Mouse (Mus musculus) T-cell, adult 66 days (primary cell): Measurements from ENCODE around the gene Mapk12. TPM values are rescaled to one million over a fixed set of nuclear protein-coding genes. Genes with fewer than 3 reads are reported as not detected.

Experiments used
- total RNA-seq, 2 experiments: library from RNA; stranded (reverse); gene quantifications; 3 replicates in 1 of 2; 4 replicates in 1 of 2; pipeline ENCODE4 v1.2.4; 2023

The Mapk12 gene
- total RNA-seq, result 1 to 10 TPM; 1.9 to 2.6 TPM

DNA sequence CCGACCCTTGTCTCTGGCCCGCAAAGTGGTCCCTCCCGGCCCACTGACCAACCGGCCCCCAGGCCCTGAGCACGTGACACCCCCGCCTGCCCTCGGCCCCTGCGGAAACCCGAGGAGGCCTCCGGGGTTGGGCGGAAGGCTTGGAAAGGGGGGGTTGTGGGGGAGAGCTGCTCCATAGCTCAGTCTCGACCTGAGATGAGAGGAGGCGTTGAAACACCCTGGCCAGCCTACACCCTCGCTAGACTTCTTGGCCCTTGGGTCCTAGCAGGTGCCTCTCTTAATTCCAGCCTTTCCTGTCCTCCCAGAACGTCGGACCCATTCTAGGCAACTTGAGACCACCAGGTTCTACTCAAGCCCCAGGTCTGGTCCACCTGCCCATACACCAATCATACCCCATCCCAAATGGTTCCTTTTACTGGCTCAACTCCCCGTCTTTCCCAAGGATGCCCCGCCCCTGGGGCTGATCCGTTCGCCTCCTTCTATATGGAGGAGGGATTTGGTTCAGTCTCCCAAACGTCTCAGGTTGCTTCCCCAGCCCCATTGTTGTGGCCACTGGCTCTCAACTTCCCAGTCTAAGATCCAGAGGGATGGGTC is at the start of gene Mapk12:
TSS of gene Mapk12 (minus strand) at position 45 of the 594 bp plus-strand sequence.

DNA sequence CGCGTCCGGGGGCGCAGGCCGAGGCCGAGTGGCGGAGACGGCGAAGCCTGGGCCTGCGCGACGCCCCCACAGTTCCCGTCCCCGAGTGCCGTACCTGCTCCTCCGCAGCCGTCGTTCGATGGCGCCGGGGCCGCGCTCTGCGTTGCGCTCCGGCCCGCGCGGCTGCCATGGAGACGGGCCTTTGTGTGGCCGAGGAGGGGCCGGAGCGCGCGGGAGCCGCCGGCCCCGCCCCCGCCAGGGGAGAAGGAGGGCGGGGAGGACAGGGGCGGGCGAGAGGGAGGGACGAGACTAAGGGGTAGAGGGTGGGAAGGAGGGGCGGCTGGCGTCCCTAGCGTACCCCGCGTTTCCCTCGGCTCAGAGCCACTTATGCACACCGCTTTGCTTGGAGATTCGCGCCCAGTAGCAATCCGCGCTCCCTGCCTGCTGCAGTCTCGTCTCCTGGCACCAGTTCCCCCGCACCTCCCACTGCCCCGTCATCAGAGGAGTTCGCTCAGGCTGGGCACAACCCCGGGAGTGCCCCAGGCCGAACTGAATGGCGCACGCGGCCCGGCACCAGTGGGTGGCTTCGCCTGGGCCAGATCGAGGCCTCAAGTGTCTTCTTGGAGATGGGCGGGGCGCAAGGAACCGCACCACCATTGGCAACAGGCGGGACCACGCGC is 40.2 kb upstream of the Mapk12 start, which contains the start of gene Plxnb2:
TSS of gene Plxnb2 (minus strand) at position 218 of the 659 bp plus-strand sequence.

DNA sequence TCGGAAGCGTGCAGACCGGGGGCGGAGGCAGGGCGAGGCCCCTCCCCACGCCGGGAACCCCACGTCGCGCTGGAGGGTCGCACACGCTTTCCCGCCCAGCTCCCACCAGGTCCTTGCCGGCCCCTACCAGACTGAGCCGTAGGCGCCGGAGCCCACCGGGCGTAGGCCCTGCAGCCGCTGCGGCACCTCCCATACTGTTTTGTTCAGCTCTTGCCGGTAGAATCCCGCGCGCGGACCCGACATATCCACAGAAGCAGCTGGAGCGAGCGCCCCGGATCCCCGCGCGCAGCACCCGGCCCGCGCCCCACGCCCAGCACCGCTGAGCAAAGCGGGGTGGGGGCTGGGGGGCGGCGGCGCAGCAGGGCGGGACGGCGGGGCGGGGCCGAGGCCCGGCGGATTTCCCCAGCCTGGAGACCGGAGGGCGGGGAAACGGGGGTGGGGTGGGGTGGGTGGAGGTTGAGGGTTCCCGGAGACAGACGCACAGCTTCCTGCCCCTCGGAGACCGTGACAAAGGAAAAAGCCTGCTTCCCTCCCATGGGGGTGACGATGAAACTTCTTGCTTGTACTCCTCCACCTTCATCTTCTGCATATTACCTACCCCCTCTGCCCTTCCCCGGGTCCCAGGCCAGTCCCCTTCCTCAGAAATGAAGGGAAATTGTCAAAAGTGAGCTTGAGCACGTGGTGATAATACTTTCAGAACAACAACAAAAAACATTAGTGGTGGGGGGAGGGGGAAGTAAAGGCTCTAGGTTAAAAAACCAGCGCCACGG is 9.0 kb upstream of the Mapk12 start, which contains the start of gene Mapk11:
TSS of gene Mapk11 (minus strand) at position 358 of the 770 bp plus-strand sequence.

DNA sequence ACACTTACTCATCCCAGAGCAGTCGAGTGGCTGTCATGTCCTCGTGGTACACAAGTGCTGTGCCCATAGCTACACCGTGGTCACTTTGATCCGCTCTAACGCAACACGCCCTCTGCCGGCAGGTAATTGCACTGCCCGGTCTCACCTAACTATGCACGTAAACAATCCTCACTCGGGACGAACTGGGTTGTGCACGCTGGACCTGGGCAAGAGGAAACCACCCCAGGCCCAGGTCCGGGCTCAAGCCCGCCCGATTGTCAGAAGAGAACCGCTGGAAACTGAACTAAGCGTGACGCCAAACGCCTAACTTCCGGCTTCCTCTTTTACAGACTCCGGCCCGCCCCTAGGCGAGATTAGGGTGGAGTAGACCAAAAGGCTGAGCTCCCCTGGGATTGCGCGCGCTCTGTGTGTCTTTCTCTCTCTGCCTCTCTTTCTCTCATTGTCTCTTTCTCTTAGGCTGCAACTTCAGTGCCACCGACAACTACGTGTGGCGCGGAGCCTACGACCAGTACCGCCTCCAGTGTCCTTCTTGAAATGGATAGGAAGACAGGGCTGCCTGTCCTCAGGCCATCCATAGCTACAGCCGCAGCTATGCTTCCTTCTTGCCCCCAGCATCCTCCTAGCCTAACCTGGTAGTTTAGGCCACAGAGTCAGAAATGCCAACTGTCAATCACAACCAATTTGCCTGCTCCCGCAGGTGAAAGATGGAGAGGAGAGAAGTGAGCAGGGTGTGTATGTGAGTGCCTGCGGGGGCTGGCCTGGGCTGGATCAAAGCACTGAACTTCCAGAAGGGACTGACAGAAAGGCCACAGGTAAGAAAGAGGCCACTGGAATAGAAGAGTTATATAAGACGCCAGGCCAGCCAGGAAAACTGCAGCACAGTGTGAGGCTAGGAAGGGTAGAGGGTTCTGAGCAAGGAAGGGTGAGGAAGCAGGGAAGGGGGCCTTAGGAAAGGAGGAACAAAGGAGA is 11.8 kb downstream of the Mapk12 start, which contains the start of gene Hdac10:
TSS of gene Hdac10 (minus strand) at position 319 of the 969 bp plus-strand sequence.

DNA sequence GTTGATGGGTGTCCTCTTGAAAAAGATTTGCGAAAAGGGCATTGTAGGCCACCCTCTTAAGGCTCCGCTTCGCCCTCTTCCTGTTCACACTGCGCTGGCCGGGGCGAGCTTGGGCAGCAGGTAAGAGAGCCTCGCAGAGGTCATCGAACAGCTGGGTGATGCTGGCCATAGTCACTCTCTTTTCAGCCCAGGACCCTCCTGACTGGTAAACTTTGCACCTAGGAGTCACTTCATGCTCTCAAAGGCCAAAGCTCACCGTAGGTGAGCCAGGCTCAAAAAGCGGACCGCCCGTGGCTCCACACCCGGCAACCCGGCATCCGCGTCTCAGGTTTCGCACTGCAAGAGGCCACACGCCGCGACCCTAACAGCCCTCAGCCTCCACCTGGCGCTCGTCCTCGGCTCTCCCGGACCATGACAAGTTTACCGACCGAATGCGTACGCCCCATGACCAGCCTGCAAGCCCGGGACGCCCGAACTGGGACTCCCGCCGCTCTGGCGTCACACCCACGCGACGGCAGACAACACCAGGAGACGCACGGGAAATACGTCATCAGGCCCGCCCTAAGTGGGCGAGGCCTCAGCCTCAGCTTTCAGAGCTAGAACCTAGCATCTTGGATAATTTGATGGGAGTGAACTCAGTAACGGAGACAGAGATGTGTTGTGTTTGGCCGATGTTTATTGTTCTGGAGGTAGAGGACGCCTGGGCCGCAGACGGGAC is 17.7 kb downstream of the Mapk12 start, which contains the start of gene Tubgcp6:
TSS of gene Tubgcp6 (minus strand) at position 464 of the 718 bp plus-strand sequence.

DNA sequence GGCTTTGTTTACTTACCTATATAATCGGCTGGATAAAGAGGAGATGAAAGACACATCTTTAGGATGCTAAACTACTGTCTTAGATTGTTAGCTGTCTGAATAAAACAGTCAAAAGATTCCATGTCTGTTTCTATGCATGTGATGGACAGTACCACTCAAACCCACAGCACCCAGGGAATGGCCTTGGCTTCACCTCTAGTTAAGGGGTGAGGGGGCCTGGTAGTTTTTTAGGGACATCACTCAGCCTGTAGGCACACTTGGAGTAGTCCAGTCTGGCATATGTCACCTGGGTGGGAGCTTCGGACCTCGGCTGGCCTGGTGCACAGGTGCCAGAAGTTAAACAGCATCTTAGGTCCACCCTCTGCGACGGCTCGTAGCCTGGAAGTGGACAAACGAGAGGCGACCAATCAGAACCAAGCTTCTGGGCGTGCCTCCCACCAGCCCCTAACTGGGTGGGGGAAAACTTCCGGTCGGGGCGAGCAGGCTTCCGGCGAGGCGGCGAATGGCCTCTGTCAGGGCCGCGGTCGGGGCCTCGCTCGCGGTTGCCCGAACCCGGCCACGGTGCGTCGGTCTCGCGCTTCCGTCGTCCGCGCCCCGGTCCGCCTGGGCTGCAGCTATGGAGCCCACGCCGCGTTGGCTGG is 51.8 kb downstream of the Mapk12 start, which contains the start of gene Selenoo:
TSS of gene Selenoo (plus strand) at position 478 of the 641 bp plus-strand sequence.

Other genes starting within 250 kb of the Mapk12 start
- gene Ttll8, start 186.3 kb downstream of the Mapk12 start, total RNA-seq, result not detected
- not detected for gene Mlc1, start 161.7 kb downstream of the Mapk12 start, total RNA-seq
- gene Mov10l1, start 157.8 kb downstream of the Mapk12 start, total RNA-seq, result not detected
- not detected for gene Panx2, start 81.0 kb downstream of the Mapk12 start, total RNA-seq
- 10 to 100 TPM; 49.9 to 50.7 TPM for gene Trabd, start 65.6 kb downstream of the Mapk12 start, total RNA-seq
- gene Selenoo, start 51.6 kb downstream of the Mapk12 start, total RNA-seq, result 10 to 100 TPM; 25.4 to 26.9 TPM
- 10 to 100 TPM; 39.6 to 44.1 TPM for gene Tubgcp6, start 17.6 kb downstream of the Mapk12 start, total RNA-seq
- gene Hdac10, start 12.0 kb downstream of the Mapk12 start, total RNA-seq, result 10 to 100 TPM; 23.1 to 23.6 TPM
- 10 to 100 TPM; 20.9 to 25.3 TPM for gene Mapk11, start 8.9 kb upstream of the Mapk12 start, total RNA-seq
- 1 to 10 TPM; 1.5 to 2.3 TPM for gene Plxnb2, start 40.1 kb upstream of the Mapk12 start, total RNA-seq
- gene Dennd6b, start 55.8 kb upstream of the Mapk12 start, total RNA-seq, result 10 to 100 TPM; 21.4 to 24.4 TPM
- gene Ppp6r2, start 70.8 kb upstream of the Mapk12 start, total RNA-seq, result 10 to 100 TPM; 41.2 to 45.4 TPM
- gene Sbf1, start 174.6 kb upstream of the Mapk12 start, total RNA-seq, result 100 to 1,000 TPM; 419 to 453 TPM
- not detected for gene Adm2, start 182.0 kb upstream of the Mapk12 start, total RNA-seq
- not detected for gene Miox, start 193.7 kb upstream of the Mapk12 start, total RNA-seq
- gene Lmf2, start 215.0 kb upstream of the Mapk12 start, total RNA-seq, result 10 to 100 TPM; 39.9 to 50.1 TPM
- gene Ncaph2, start 215.0 kb upstream of the Mapk12 start, total RNA-seq, result 100 to 1,000 TPM; 111 to 131 TPM
- gene Sco2, start 233.1 kb upstream of the Mapk12 start, total RNA-seq, result 10 to 100 TPM; 23.7 to 25.2 TPM
- gene Tymp, start 236.3 kb upstream of the Mapk12 start, total RNA-seq, result under 1 TPM; 0.65 to 0.76 TPM
- gene Odf3b, start 238.6 kb upstream of the Mapk12 start, total RNA-seq, result not detected
- under 1 TPM; 0.20 to 0.30 TPM for gene Klhdc7b, start 244.2 kb upstream of the Mapk12 start, total RNA-seq